Mouse (Mus musculus) thymus, adult 2 months (tissue): ENCODE results near the gene Washc2. TPM values are rescaled to one million over a fixed set of nuclear protein-coding genes. Genes with fewer than 3 reads are reported as not detected.

Source experiments
- DNase-seq: peaks from one replicate; pipeline ENCODE4 v3.0.0; 2021
- H3K27ac ChIP-seq: fragments of 200-500 bp; 2 replicates; pipeline ENCODE4 v1.5.1; 2012; ENCODE audit warnings: low read length, control low read depth; ENCODE audit not compliant: control insufficient read depth, insufficient read depth
- H3K27me3 ChIP-seq: fragments of 200-500 bp; 2 replicates; pipeline ENCODE4 v1.6.1; 2012; ENCODE audit warnings: mild to moderate bottlenecking, low read length, moderate library complexity, mixed read lengths; ENCODE audit not compliant: control insufficient read depth, insufficient read depth
- H3K36me3 ChIP-seq: fragments of 200-500 bp; 2 replicates; pipeline ENCODE4 v1.6.1; 2012; ENCODE audit warnings: mild to moderate bottlenecking, low read length, moderate library complexity; ENCODE audit not compliant: control insufficient read depth, insufficient read depth
- H3K4me1 ChIP-seq: fragments of 200-500 bp; replicated peaks from 2 replicates; pipeline ENCODE4 v1.6.1; 2012; ENCODE audit warnings: low read length; ENCODE audit not compliant: control insufficient read depth, insufficient read depth
- H3K4me3 ChIP-seq: fragments of 200-500 bp; 2 replicates; pipeline ENCODE4 v1.5.1; 2012; ENCODE audit warnings: mild to moderate bottlenecking, low read length, control low read depth, moderate library complexity; ENCODE audit not compliant: control insufficient read depth, insufficient read depth
- CTCF ChIP-seq: fragments of 200-500 bp; IDR thresholded peaks from 2 replicates; pipeline ENCODE4 v1.5.1; 2012; ENCODE audit warnings: mild to moderate bottlenecking, control low read depth, low read length, moderate library complexity, borderline replicate concordance; ENCODE audit not compliant: control insufficient read depth, poor library complexity, insufficient read depth; ENCODE audit errors: extremely low read depth
- POLR2A ChIP-seq: fragments of 200-500 bp; IDR thresholded peaks from 2 replicates; pipeline ENCODE4 v1.6.1; 2012; ENCODE audit warnings: mild to moderate bottlenecking, low read length, control low read depth, moderate library complexity; ENCODE audit not compliant: control insufficient read depth, poor library complexity, insufficient read depth; ENCODE audit errors: extremely low read depth
- WGBS: fragments of 180-500 bp; shearing (Covaris S2); methylation state at CpG from one replicate; pipeline ENCODE4 v1.1.7; 2018; 5-methylcytosine and 5-hydroxymethylcytosine counted together
- polyA plus RNA-seq: library from polyadenylated mRNA; depleted of rRNA; stranded (reverse); fragments of >200 nt; gene quantifications from 2 replicates; pipeline ENCODE4 v1.2.3, GENCODE M21; 2012

The Washc2 gene
- polyA plus RNA-seq, 1 experiment = 61.7 TPM

- 95% methylated on average over 1 of the region's 1 CpGs for WGBS
Measured at GRCm38 (mm10) chr6:116267110-116267423, 59.2 kb downstream of the Washc2 start.

DNA sequence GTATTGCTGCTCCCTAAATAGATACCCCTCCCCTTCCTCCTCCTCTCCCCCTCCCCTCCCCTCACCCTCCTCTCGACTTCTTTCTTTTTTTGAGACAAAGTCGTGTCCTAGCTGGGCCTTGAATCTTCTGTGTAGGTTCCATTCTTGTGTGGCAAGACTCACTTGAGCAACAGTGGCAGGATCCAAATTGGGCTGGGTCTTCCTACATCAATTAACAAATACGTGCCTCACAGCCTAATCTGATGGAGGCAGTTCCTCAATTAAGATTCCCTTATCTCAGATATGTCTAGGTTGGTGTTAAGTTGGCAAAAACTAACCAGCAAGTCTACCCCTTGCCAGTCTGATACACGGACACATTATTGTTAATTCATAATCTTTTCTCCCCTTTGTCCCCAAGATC lies 67.9 kb downstream of the Washc2 start:
- H3K4me3 ChIP-seq = no peak overlapping the region
- WGBS = 85% methylated on average over 4 of the region's 4 CpGs
- H3K36me3 ChIP-seq = peaks cover 4% of the 10 kb centered on the region; the same call in 1 of the 2 replicates
- peaks cover 3% of the 10 kb centered on the region; the same call in 1 of the 2 replicates for H3K4me1 ChIP-seq
- no peak overlapping the region for H3K27ac ChIP-seq
- TF ChIP-seq CTCF = no peak
- no peak for TF ChIP-seq POLR2A
- no peak for DNase-seq
- H3K27me3 ChIP-seq = no peaks in the 10 kb centered on the region

More at GRCm38 (mm10) chr6:116267110-116267423, 59.2 kb downstream of the Washc2 start:
- TF ChIP-seq POLR2A = no peak
- TF ChIP-seq CTCF = no peak
- peak overlapping the region; percentile 53; the same call in 1 of the 2 replicates for H3K27ac ChIP-seq
- DNase-seq = no peak
- H3K4me3 ChIP-seq = no peak overlapping the region
- no peaks in the 10 kb centered on the region for H3K36me3 ChIP-seq
- peaks cover 9% of the 10 kb centered on the region for H3K4me1 ChIP-seq
- no peaks in the 10 kb centered on the region for H3K27me3 ChIP-seq

GRCm38 (mm10) chr6:116278679-116279317 lies 71.0 kb downstream of the Washc2 start:
- DNase-seq = no peak
- Histone ChIP-seq H3K4me1 (peaks cover 3% of the 10 kb centered on the region; the same call in 1 of the 2 replicates), H3K36me3 (peaks cover 4% of the 10 kb centered on the region; the same call in 1 of the 2 replicates), H3K4me3 (no peak overlapping the region), H3K27ac (no peak overlapping the region), H3K27me3 (no peaks in the 10 kb centered on the region)
- whole genome bisulfite sequencing = 76% methylated on average over 5 of the region's 5 CpGs
- TF ChIP-seq POLR2A = no peak
- TF ChIP-seq CTCF = no peak

DNA sequence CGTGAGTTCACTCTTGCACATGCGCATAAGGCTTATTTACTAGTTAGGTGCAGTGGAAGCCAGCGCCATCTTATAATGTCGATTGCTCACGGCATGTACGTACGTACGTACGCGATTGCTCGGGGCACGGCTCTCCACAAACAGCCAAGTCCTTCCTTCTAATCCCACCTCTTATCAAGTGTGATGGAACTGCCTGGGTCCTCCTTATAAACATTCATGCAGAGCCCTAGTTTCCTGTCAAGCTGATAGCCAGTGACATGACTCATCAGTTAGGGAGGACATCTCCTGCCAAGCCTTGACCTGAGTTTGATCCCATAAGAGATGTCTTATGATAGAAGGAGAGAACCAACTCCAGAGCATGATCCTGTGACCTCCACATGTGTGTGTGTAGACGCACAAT lies 73.2 kb downstream of the Washc2 start:
- H3K27ac ChIP-seq = no peak overlapping the region
- no peak for DNase-seq
- no peak overlapping the region for H3K4me3 ChIP-seq
- 98% methylated on average over 13 of the region's 13 CpGs for WGBS
- H3K27me3 ChIP-seq = no peaks in the 10 kb centered on the region
- H3K36me3 ChIP-seq = no peaks in the 10 kb centered on the region
- TF ChIP-seq CTCF (no peak), POLR2A (no peak)
- no peaks in the 10 kb centered on the region; the same call in 1 of the 2 replicates for H3K4me1 ChIP-seq

- no peaks in the 10 kb centered on the region for H3K27me3 ChIP-seq
- no peaks in the 10 kb centered on the region for H3K36me3 ChIP-seq
- no peak overlapping the region for H3K27ac ChIP-seq
- no peak overlapping the region for H3K4me3 ChIP-seq
- TF ChIP-seq POLR2A (no peak), CTCF (no peak)
- peaks cover 4% of the 10 kb centered on the region for H3K4me1 ChIP-seq
- 76% methylated on average over 4 of the region's 4 CpGs for WGBS
- DNase-seq = peak; percentile 64
Measured at GRCm38 (mm10) chr6:116282546-116282945, 74.7 kb downstream of the Washc2 start.

DNA sequence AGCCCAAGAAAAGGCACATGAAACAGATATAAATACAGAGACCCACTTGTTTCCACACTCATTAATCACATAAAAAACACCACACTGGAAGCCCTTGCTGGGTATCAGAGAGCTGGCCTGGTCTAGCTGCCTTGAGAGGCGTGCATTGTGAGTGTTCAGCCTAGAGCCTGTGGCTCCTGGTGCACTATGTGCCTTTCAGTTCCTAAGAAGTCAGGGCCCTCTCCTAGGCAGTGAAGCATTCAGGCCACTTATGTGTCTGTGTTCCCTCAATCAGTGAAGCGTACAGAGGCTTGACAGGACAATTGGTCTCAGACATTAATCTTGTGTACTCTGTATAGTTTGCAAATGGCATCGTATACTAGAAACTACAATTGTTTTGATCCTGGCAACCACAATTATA lies 75.4 kb downstream of the Washc2 start:
- Histone ChIP-seq H3K27me3 (no peaks in the 10 kb centered on the region), H3K36me3 (no peaks in the 10 kb centered on the region), H3K4me3 (no peak overlapping the region), H3K4me1 (peaks cover 4% of the 10 kb centered on the region), H3K27ac (no peak overlapping the region)
- TF ChIP-seq POLR2A (no peak), CTCF (no peak)
- 89% methylated on average over 3 of the region's 3 CpGs for WGBS
- no peak for DNase-seq
